Mouse (Mus musculus): ENCODE data around the gene Eif2b4. TPM values are rescaled to one million over a fixed set of nuclear protein-coding genes. Genes with fewer than 3 reads are reported as not detected.

The Eif2b4 gene
- total RNA-seq, 2 experiments from 2014 or later: 21.3 to 21.9 TPM

GRCm38 (mm10) chr5:31200327-31200768 is 7.1 kb upstream of the Eif2b4 start:
- ATAC-seq (ENCODE audit: poor library complexity, severe bottlenecking): no peak

GRCm38 (mm10) chr5:31199893-31200292 is 6.7 kb upstream of the Eif2b4 start:
- ATAC-seq (ENCODE audit: poor library complexity, severe bottlenecking): no peak

- no peak for ATAC-seq (ENCODE audit: poor library complexity, severe bottlenecking)
These were observed 6.2 kb upstream of the Eif2b4 start for GRCm38 (mm10) chr5:31199321-31199892.

- no peak for ATAC-seq (ENCODE audit: poor library complexity, severe bottlenecking)
These were observed 5.5 kb upstream of the Eif2b4 start for GRCm38 (mm10) chr5:31198616-31199320.

- no peak for ATAC-seq (ENCODE audit: poor library complexity, severe bottlenecking)
These were observed 4.9 kb upstream of the Eif2b4 start for GRCm38 (mm10) chr5:31198170-31198569.

- ATAC-seq (ENCODE audit: poor library complexity, severe bottlenecking): no peak
These were observed 3.8 kb upstream of the Eif2b4 start for GRCm38 (mm10) chr5:31197072-31197471.

- ATAC-seq (ENCODE audit: poor library complexity, severe bottlenecking): no peak
These were observed 3.0 kb upstream of the Eif2b4 start for GRCm38 (mm10) chr5:31196207-31196606.

- no peak for ATAC-seq (ENCODE audit: poor library complexity, severe bottlenecking)
These were observed 2.4 kb upstream of the Eif2b4 start for GRCm38 (mm10) chr5:31195671-31196070.

- ATAC-seq (ENCODE audit: poor library complexity, severe bottlenecking): no peak
These were observed 1.6 kb upstream of the Eif2b4 start for GRCm38 (mm10) chr5:31194486-31195485.

GRCm38 (mm10) chr5:31193631-31194281 is 526 bp upstream of the Eif2b4 start:
- no peak for ATAC-seq (ENCODE audit: poor library complexity, severe bottlenecking)

GRCm38 (mm10) chr5:31192045-31192938 is 938 bp downstream of the Eif2b4 start:
- peak; percentile 45 for ATAC-seq (ENCODE audit: poor library complexity, severe bottlenecking)

GRCm38 (mm10) chr5:31190201-31190600 is 3.0 kb downstream of the Eif2b4 start:
- no peak for ATAC-seq (ENCODE audit: poor library complexity, severe bottlenecking)

GRCm38 (mm10) chr5:31188223-31188840 is 4.9 kb downstream of the Eif2b4 start:
- no peak for ATAC-seq (ENCODE audit: poor library complexity, severe bottlenecking)

- ATAC-seq (ENCODE audit: poor library complexity, severe bottlenecking): no peak
These were observed 9.6 kb downstream of the Eif2b4 start for GRCm38 (mm10) chr5:31183678-31184077.

GRCm38 (mm10) chr5:31181183-31181770 is 12.0 kb downstream of the Eif2b4 start:
- ATAC-seq (ENCODE audit: poor library complexity, severe bottlenecking): no peak

- ATAC-seq (ENCODE audit: poor library complexity, severe bottlenecking): peak; percentile 91
These were observed 13.2 kb downstream of the Eif2b4 start, which contains the start of the genes Gm29609 and Gtf3c2 for GRCm38 (mm10) chr5:31179766-31180630. Gene Gm29609 (minus strand): TSS chr5:31179911. Gene Gtf3c2 (minus strand): TSS chr5:31180144.

- peak; percentile 38 for ATAC-seq (ENCODE audit: poor library complexity, severe bottlenecking)
These were observed 13.9 kb downstream of the Eif2b4 start for GRCm38 (mm10) chr5:31179301-31179765.

GRCm38 (mm10) chr5:31168630-31169029 is 24.6 kb downstream of the Eif2b4 start:
- no peak for ATAC-seq (ENCODE audit: poor library complexity, severe bottlenecking)

Data from megakaryocyte, adult 5-6 weeks (primary cell).